Mouse (Mus musculus) small intestine, adult 2 months (tissue): ENCODE data around the gene Stk39.

ENCODE experiments used
- CTCF ChIP-seq: fragments of 200-500 bp; IDR thresholded peaks from 2 replicates; pipeline ENCODE4 v1.5.1; 2012; ENCODE audit warnings: low read depth, mild to moderate bottlenecking, control low read depth, inconsistent platforms, low read length, moderate library complexity, mixed read lengths; ENCODE audit not compliant: insufficient replicate concordance, insufficient read length; ENCODE audit errors: extremely low read depth
- POLR2A ChIP-seq: fragments of 200-500 bp; IDR thresholded peaks from 2 replicates; pipeline ENCODE4 v1.6.1; 2012; ENCODE audit warnings: low read depth, mild to moderate bottlenecking, control low read depth, inconsistent platforms, low read length, moderate library complexity

- no peak for TF ChIP-seq CTCF
- TF ChIP-seq POLR2A: no peak
Observed at GRCm38 (mm10) chr2:68502734-68503133, 30.7 kb upstream of the Stk39 start.
